Mouse (Mus musculus) intestine, embryonic 16.5 days (tissue): ENCODE results near the gene Usp5. TPM values are rescaled to one million over a fixed set of nuclear protein-coding genes. Genes with fewer than 3 reads are reported as not detected.
"Not testable (repeated sequence)": the region's sequence is repeated elsewhere in the genome, so short reads cannot be mapped to it uniquely, and the experiment has no call there.

ENCODE experiments used
- ATAC-seq: fragments of 200-750 bp; cut with Nextera tagmentation; 2 replicates; pipeline ENCODE4 v1.8.0; 2017; ENCODE audit warnings: moderate TSS enrichment, moderate library complexity
- H3K27ac ChIP-seq: fragments of 300-500 bp; sonication (generic); 2 replicates; pipeline ENCODE4 v1.5.1; 2014; ENCODE audit warnings: mild to moderate bottlenecking, low read length
- H3K27me3 ChIP-seq: fragments of 300-500 bp; sonication (generic); replicated peaks from 2 replicates; pipeline ENCODE4 v1.6.1; 2014; ENCODE audit warnings: low read length, control low read depth, mixed read lengths; ENCODE audit not compliant: control insufficient read depth, insufficient read depth
- H3K36me3 ChIP-seq: fragments of 300-500 bp; sonication (generic); 2 replicates; pipeline ENCODE4 v1.6.1; 2014; ENCODE audit warnings: low read length, control low read depth; ENCODE audit not compliant: control insufficient read depth, insufficient read depth
- H3K4me1 ChIP-seq: fragments of 300-500 bp; sonication (generic); 2 replicates; pipeline ENCODE4 v1.6.1; 2014; ENCODE audit warnings: low read length, control low read depth, mixed read lengths; ENCODE audit not compliant: control insufficient read depth, insufficient read depth
- H3K4me2 ChIP-seq: fragments of 300-500 bp; sonication (generic); 2 replicates; pipeline ENCODE4 v1.6.1; 2014; ENCODE audit warnings: low read depth, low read length, control low read depth
- H3K4me3 ChIP-seq: fragments of 300-500 bp; sonication (generic); 2 replicates; pipeline ENCODE4 v1.5.1; 2014; ENCODE audit warnings: mild to moderate bottlenecking, low read length
- H3K9ac ChIP-seq: fragments of 300-500 bp; sonication (generic); 2 replicates; pipeline ENCODE4 v1.6.1; 2014; ENCODE audit warnings: low read depth, low read length
- H3K9me3 ChIP-seq: fragments of 300-500 bp; sonication (generic); 2 replicates; pipeline ENCODE4 v1.6.1; 2016; ENCODE audit warnings: low read length, control low read depth; ENCODE audit not compliant: control insufficient read depth
- WGBS: fragments of 180-500 bp; shearing (Covaris S2); extraction: QIAGEN DNeasy Blood & Tissue Kit; methylation state at CpG from one replicate; pipeline ENCODE4 v1.1.7; 2014; 5-methylcytosine and 5-hydroxymethylcytosine counted together
- polyA plus RNA-seq: library from polyadenylated mRNA; unstranded; fragments of >200 nt; fragmentation: Nextera tagmentation; extraction: Ambion mirVana; gene quantifications from 2 replicates; pipeline ENCODE4 v1.2.1, GENCODE M21; 2015

Gene Usp5
- polyA plus RNA-seq, 1 experiment from 2014 or later = 117 TPM

- H3K27me3 ChIP-seq = no peaks in the 10 kb centered on the region
- H3K4me3 ChIP-seq = peak overlapping the region; percentile 57
- peaks cover 35% of the 10 kb centered on the region for H3K4me1 ChIP-seq
- H3K36me3 ChIP-seq = peaks cover 3% of the 10 kb centered on the region; the same call in 1 of the 2 replicates
- under 1% methylated on average over 35 of the region's 35 CpGs for WGBS
- peak; percentile 31 for ATAC-seq
- peak overlapping the region; percentile 74 for H3K9ac ChIP-seq
- peak overlapping the region; percentile 96 for H3K27ac ChIP-seq
- no peaks in the 10 kb centered on the region for H3K9me3 ChIP-seq
- H3K4me2 ChIP-seq = peak overlapping the region; percentile 74
These were observed 20.1 kb downstream of the Usp5 start for GRCm38 (mm10) chr6:124809052-124809774.

GRCm38 (mm10) chr6:124808358-124809012, 20.8 kb downstream of the Usp5 start, which contains the start of gene Spsb2:
TSS of gene Spsb2 (plus strand) at chr6:124808661.
- Histone ChIP-seq H3K4me1 (peaks cover 34% of the 10 kb centered on the region), H3K4me3 (peak within 1 kb of the TSS; percentile 57), H3K36me3 (peaks cover 3% of the 10 kb centered on the region; the same call in 1 of the 2 replicates), H3K4me2 (peak within 1 kb of the TSS; percentile 74), H3K27ac (peak within 1 kb of the TSS; percentile 96), H3K9me3 (no peaks in the 10 kb centered on the region), H3K9ac (peak within 1 kb of the TSS; percentile 74), H3K27me3 (no peaks in the 10 kb centered on the region)
- WGBS = 3% methylated on average over 29 of the region's 29 CpGs
- peak; percentile 61 for ATAC-seq

GRCm38 (mm10) chr6:124807986-124808357, 21.3 kb downstream of the Usp5 start:
- WGBS = 55% methylated on average over 6 of the region's 6 CpGs
- H3K4me3 ChIP-seq = peak overlapping the region; percentile 57
- no peak for ATAC-seq

GRCm38 (mm10) chr6:124807366-124807765, 21.9 kb downstream of the Usp5 start:
- no peak for ATAC-seq
- no peak overlapping the region for H3K4me2 ChIP-seq
- no peak overlapping the region for H3K4me3 ChIP-seq
- H3K27me3 ChIP-seq = no peaks in the 10 kb centered on the region
- no peak overlapping the region for H3K9ac ChIP-seq
- 87% methylated on average over 4 of the region's 4 CpGs for WGBS
- H3K4me1 ChIP-seq = peaks cover 32% of the 10 kb centered on the region
- peaks cover 3% of the 10 kb centered on the region; the same call in 1 of the 2 replicates for H3K36me3 ChIP-seq
- peak overlapping the region; percentile 96; the same call in 1 of the 2 replicates for H3K27ac ChIP-seq
- H3K9me3 ChIP-seq = no peaks in the 10 kb centered on the region

More at GRCm38 (mm10) chr6:124807986-124808357, 21.3 kb downstream of the Usp5 start:
- Histone ChIP-seq H3K27ac (peak overlapping the region; percentile 96), H3K27me3 (no peaks in the 10 kb centered on the region), H3K4me1 (peaks cover 34% of the 10 kb centered on the region), H3K9ac (peak overlapping the region; percentile 74), H3K9me3 (no peaks in the 10 kb centered on the region), H3K36me3 (peaks cover 3% of the 10 kb centered on the region; the same call in 1 of the 2 replicates), H3K4me2 (peak overlapping the region; percentile 74)

- Histone ChIP-seq H3K27me3 (no peaks in the 10 kb centered on the region), H3K9me3 (no peaks in the 10 kb centered on the region), H3K9ac (peak overlapping the region; percentile 36), H3K4me1 (peaks cover 25% of the 10 kb centered on the region), H3K36me3 (no peaks in the 10 kb centered on the region; the same call in 1 of the 2 replicates), H3K27ac (peak overlapping the region; percentile 94), H3K4me2 (peak overlapping the region; percentile 90), H3K4me3 (peak overlapping the region; percentile 59)
- WGBS = 76% methylated on average over 7 of the region's 7 CpGs
- no peak for ATAC-seq
These were observed 22.7 kb downstream of the Usp5 start for GRCm38 (mm10) chr6:124806446-124807140.

GRCm38 (mm10) chr6:124805341-124806321, 23.7 kb downstream of the Usp5 start:
- Histone ChIP-seq H3K4me3 (peak overlapping the region; percentile 59), H3K4me1 (peaks cover 22% of the 10 kb centered on the region), H3K9ac (peak overlapping the region; percentile 71), H3K36me3 (no peaks in the 10 kb centered on the region; the same call in 1 of the 2 replicates), H3K27me3 (no peaks in the 10 kb centered on the region), H3K27ac (peak overlapping the region; percentile 94), H3K9me3 (no peaks in the 10 kb centered on the region), H3K4me2 (peak overlapping the region; percentile 90)
- peak; percentile 76 for ATAC-seq
- WGBS = 1% methylated on average over 34 of the region's 34 CpGs

- ATAC-seq = no peak
- WGBS = 89% methylated on average over 3 of the region's 3 CpGs
- H3K4me1 ChIP-seq = peaks cover 14% of the 10 kb centered on the region
- H3K9me3 ChIP-seq = no peaks in the 10 kb centered on the region
- H3K36me3 ChIP-seq = no peaks in the 10 kb centered on the region
- no peak overlapping the region for H3K9ac ChIP-seq
- no peak overlapping the region for H3K4me2 ChIP-seq
- no peak overlapping the region for H3K4me3 ChIP-seq
- H3K27me3 ChIP-seq = no peaks in the 10 kb centered on the region
- no peak overlapping the region for H3K27ac ChIP-seq
These were observed 24.9 kb downstream of the Usp5 start for GRCm38 (mm10) chr6:124804341-124804740.

GRCm38 (mm10) chr6:124803691-124804090, 25.6 kb downstream of the Usp5 start:
- not testable (repeated sequence) for H3K9me3 ChIP-seq, H3K27me3 ChIP-seq, H3K4me3 ChIP-seq, ATAC-seq, H3K9ac ChIP-seq, H3K36me3 ChIP-seq, H3K4me2 ChIP-seq, H3K27ac ChIP-seq
- H3K4me1 ChIP-seq = peaks cover 14% of the 10 kb centered on the region
- WGBS = 95% methylated on average over 4 of the region's 4 CpGs
